Mouse (Mus musculus): Measurements from ENCODE around the gene Dnajc5g. TPM values are rescaled to one million over a fixed set of nuclear protein-coding genes. Genes with fewer than 3 reads are reported as not detected.

The Dnajc5g gene
- polyA plus RNA-seq, 1 experiment from 2014 or later = not detected

- DNase-seq (ENCODE audit: low spot score) (no peak), ATAC-seq (replicated peaks; ENCODE audit: low FRiP score, low TSS enrichment, low read depth) (no peak)
- Histone ChIP-seq H3K36me3 (ENCODE audit: control insufficient read depth, insufficient read depth, low read length) (no peaks in the 10 kb centered on the region), H3K27me3 (replicated peaks; ENCODE audit: control insufficient read depth, insufficient read depth, low read length) (no peaks in the 10 kb centered on the region), H3K9ac (ENCODE audit: low read length) (no peak overlapping the region), H3K27ac (ENCODE audit: low read depth) (no peak overlapping the region), H3K4me2 (ENCODE audit: low read length) (no peak overlapping the region), H3K9me3 (ENCODE audit: control insufficient read depth, low read length) (no peaks in the 10 kb centered on the region), H3K4me3 (ENCODE audit: low read depth, low read length) (no peak overlapping the region), H3K4me1 (replicated peaks; ENCODE audit: control insufficient read depth, insufficient read depth, low read length) (no peaks in the 10 kb centered on the region)
- WGBS = 40% methylated on average over 2 of the region's 2 CpGs
Measured at GRCm38 (mm10) chr5:31123481-31123880, 17.4 kb downstream of the Dnajc5g start.

DNA sequence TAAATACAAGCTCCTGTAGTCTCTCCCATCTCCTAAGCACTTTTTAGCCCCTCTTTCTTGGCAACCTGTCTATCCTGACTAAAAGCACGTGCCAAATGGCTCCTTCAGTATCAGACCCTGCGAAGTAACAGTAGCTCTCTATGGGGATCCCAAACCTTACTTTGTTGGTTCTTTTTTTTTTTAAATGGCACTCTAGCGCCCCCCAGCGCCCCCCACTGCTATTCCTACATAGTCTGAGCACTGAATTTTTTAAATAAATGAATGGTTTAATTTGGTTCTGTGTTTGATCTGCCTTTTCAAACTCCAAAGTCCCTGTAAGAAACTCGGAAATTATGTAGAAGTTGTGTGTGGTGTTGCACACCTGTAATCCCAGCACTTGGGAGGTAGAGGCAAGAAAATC lies 20.0 kb downstream of the Dnajc5g start:
- H3K36me3 ChIP-seq (ENCODE audit: control insufficient read depth, insufficient read depth, low read length) = no peaks in the 10 kb centered on the region
- H3K4me3 ChIP-seq (ENCODE audit: low read depth, low read length) = no peak overlapping the region
- ATAC-seq (replicated peaks; ENCODE audit: low FRiP score, low TSS enrichment, low read depth) = no peak
- 0 out of 2 replicates have a peak, but pooled peaks cover 5% of the 10 kb centered on the region for H3K27me3 ChIP-seq (replicated peaks; ENCODE audit: control insufficient read depth, insufficient read depth, low read length)
- H3K9me3 ChIP-seq (ENCODE audit: control insufficient read depth, low read length) = no peaks in the 10 kb centered on the region
- DNase-seq (ENCODE audit: low spot score) = no peak
- 38% methylated on average over 5 of the region's 5 CpGs for WGBS
- no peak overlapping the region for H3K27ac ChIP-seq (ENCODE audit: low read depth)
- no peak overlapping the region for H3K9ac ChIP-seq (ENCODE audit: low read length)
- no peak overlapping the region for H3K4me2 ChIP-seq (ENCODE audit: low read length)
- no peaks in the 10 kb centered on the region for H3K4me1 ChIP-seq (replicated peaks; ENCODE audit: control insufficient read depth, insufficient read depth, low read length)

DNA sequence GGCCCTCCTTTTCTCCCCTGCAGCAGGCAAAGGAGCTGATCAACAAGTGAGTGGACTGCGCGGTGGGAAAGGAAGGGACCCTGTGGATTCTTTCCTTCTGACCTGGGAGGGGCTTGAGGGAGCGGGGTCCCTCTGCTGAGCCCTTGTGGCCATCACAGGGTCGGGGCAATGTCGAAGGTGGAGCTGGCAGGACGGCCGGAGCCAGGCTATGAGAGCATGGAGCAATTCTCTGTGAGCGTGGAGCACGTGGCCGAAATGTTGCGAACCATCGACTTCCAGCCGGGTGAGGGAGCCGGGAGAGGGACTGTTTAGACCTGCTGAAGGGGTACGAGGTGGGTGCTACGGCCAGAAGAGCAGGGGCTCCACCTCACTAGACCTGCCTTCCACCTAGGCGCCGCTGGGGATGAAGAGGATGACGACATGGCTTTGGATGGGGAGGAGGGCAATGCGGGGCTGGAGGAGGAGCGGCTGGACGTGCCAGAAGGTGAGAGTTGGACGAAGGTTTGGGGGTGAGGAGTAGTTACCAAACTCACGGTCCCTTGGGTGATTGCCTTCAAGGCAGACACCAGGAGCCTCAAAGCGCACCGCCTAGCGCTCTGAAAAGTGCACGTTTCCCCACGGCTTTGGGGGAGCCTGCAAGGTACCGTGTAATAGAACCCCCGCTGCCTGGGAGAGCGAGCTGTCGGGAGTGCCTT lies 30.8 kb downstream of the Dnajc5g start:
- Histone ChIP-seq H3K4me3 (ENCODE audit: low read depth, low read length) (no peak overlapping the region), H3K27ac (ENCODE audit: low read depth) (no peak overlapping the region), H3K9ac (ENCODE audit: low read length) (no peak overlapping the region), H3K4me1 (replicated peaks; ENCODE audit: control insufficient read depth, insufficient read depth, low read length) (peaks cover 8% of the 10 kb centered on the region; the same call in 1 of the 2 replicates), H3K36me3 (ENCODE audit: control insufficient read depth, insufficient read depth, low read length) (peaks cover 8% of the 10 kb centered on the region), H3K4me2 (ENCODE audit: low read length) (no peak overlapping the region), H3K27me3 (replicated peaks; ENCODE audit: control insufficient read depth, insufficient read depth, low read length) (peaks cover 63% of the 10 kb centered on the region), H3K9me3 (ENCODE audit: control insufficient read depth, low read length) (no peaks in the 10 kb centered on the region)
- no peak for ATAC-seq (replicated peaks; ENCODE audit: low FRiP score, low TSS enrichment, low read depth)
- DNase-seq (ENCODE audit: low spot score) = no peak
- 3% methylated on average over 33 of the region's 33 CpGs for WGBS

DNA sequence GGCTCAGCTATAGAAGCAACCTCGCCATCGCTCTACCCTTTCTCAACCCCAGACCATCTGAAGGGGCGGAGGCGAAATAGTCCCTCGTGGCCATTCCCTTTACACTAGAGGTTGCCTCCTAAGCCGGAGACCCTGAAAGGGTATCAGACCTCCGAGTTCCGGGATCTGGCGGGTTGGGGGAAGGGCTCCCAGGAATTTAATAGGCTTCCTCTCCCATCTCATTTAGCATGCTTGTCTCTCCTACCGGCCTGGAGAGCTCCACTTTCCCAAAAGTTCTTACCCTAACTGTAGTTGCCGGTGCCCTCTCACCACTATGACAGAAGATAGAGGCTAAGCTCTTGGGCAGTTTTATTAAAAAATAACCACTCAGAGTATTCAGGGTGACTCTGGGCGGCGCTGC lies 31.6 kb downstream of the Dnajc5g start:
- Histone ChIP-seq H3K36me3 (ENCODE audit: control insufficient read depth, insufficient read depth, low read length) (peaks cover 10% of the 10 kb centered on the region), H3K27ac (ENCODE audit: low read depth) (no peak overlapping the region), H3K9ac (ENCODE audit: low read length) (no peak overlapping the region), H3K4me1 (replicated peaks; ENCODE audit: control insufficient read depth, insufficient read depth, low read length) (peaks cover 8% of the 10 kb centered on the region; the same call in 1 of the 2 replicates), H3K4me3 (ENCODE audit: low read depth, low read length) (peak overlapping the region; percentile 20; the same call in 1 of the 2 replicates), H3K4me2 (ENCODE audit: low read length) (peak overlapping the region; percentile 29), H3K27me3 (replicated peaks; ENCODE audit: control insufficient read depth, insufficient read depth, low read length) (peaks cover 63% of the 10 kb centered on the region), H3K9me3 (ENCODE audit: control insufficient read depth, low read length) (no peaks in the 10 kb centered on the region)
- ATAC-seq (replicated peaks; ENCODE audit: low FRiP score, low TSS enrichment, low read depth) (no peak), DNase-seq (ENCODE audit: low spot score) (peak; percentile 52)
- under 1% methylated on average over 13 of the region's 13 CpGs for WGBS

- ATAC-seq (replicated peaks; ENCODE audit: low FRiP score, low TSS enrichment, low read depth) (0 out of 2 replicates have a peak, but pooled peaks have one; percentile 24), DNase-seq (ENCODE audit: low spot score) (peak; percentile 55)
- Histone ChIP-seq H3K36me3 (ENCODE audit: control insufficient read depth, insufficient read depth, low read length) (peaks cover 10% of the 10 kb centered on the region), H3K27me3 (replicated peaks; ENCODE audit: control insufficient read depth, insufficient read depth, low read length) (peaks cover 63% of the 10 kb centered on the region), H3K4me2 (ENCODE audit: low read length) (peak within 1 kb of the TSS; percentile 29), H3K27ac (ENCODE audit: low read depth) (no peak within 1 kb of the TSS), H3K4me3 (ENCODE audit: low read depth, low read length) (peak within 1 kb of the TSS; percentile 20), H3K9me3 (ENCODE audit: control insufficient read depth, low read length) (no peaks in the 10 kb centered on the region), H3K4me1 (replicated peaks; ENCODE audit: control insufficient read depth, insufficient read depth, low read length) (peaks cover 8% of the 10 kb centered on the region; the same call in 1 of the 2 replicates), H3K9ac (ENCODE audit: low read length) (no peak within 1 kb of the TSS)
- WGBS = 2% methylated on average over 49 of the region's 52 CpGs
Measured at GRCm38 (mm10) chr5:31138241-31138967, 32.3 kb downstream of the Dnajc5g start, which contains the start of gene Ucn. Gene Ucn, minus strand, starts transcription at chr5:31138829.

DNA sequence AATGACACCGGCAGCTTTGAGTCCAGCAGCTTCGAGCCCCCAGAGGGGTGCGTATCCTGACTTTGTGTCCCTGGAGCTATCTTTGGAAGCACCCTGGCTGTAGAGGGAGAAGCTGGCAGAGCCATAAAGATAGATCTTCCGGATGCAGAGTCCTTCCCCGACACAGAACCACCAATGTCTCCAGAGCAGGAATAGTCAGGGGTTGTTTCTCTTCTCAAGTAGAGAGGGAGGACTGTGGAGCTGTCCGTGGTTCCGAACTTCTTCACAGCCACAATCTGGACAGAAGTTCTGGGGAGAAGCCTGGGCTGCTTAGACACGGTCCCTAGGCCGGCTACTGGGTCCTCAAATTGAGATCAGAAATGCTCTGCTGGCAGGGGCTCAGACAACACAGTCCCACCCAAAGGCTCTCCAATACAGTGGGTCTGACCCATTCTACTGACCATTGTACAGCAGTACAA lies 32.9 kb downstream of the Dnajc5g start:
- H3K4me2 ChIP-seq (ENCODE audit: low read length) = peak overlapping the region; percentile 29; the same call in 1 of the 2 replicates
- H3K4me1 ChIP-seq (replicated peaks; ENCODE audit: control insufficient read depth, insufficient read depth, low read length) = peaks cover 8% of the 10 kb centered on the region; the same call in 1 of the 2 replicates
- H3K4me3 ChIP-seq (ENCODE audit: low read depth, low read length) = peak overlapping the region; percentile 20; the same call in 1 of the 2 replicates
- H3K9me3 ChIP-seq (ENCODE audit: control insufficient read depth, low read length) = no peaks in the 10 kb centered on the region
- peaks cover 63% of the 10 kb centered on the region for H3K27me3 ChIP-seq (replicated peaks; ENCODE audit: control insufficient read depth, insufficient read depth, low read length)
- no peak overlapping the region for H3K9ac ChIP-seq (ENCODE audit: low read length)
- no peak for ATAC-seq (replicated peaks; ENCODE audit: low FRiP score, low TSS enrichment, low read depth)
- 13% methylated on average over 9 of the region's 9 CpGs for WGBS
- H3K36me3 ChIP-seq (ENCODE audit: control insufficient read depth, insufficient read depth, low read length) = peaks cover 15% of the 10 kb centered on the region
- DNase-seq (ENCODE audit: low spot score) = peak; percentile 75
- H3K27ac ChIP-seq (ENCODE audit: low read depth) = no peak overlapping the region

- ATAC-seq (replicated peaks; ENCODE audit: low FRiP score, low TSS enrichment, low read depth) (no peak), DNase-seq (ENCODE audit: low spot score) (no peak)
- Histone ChIP-seq H3K36me3 (ENCODE audit: control insufficient read depth, insufficient read depth, low read length) (peaks cover 11% of the 10 kb centered on the region; the same call in 1 of the 2 replicates), H3K4me3 (ENCODE audit: low read depth, low read length) (no peak overlapping the region), H3K4me2 (ENCODE audit: low read length) (no peak overlapping the region), H3K9me3 (ENCODE audit: control insufficient read depth, low read length) (no peaks in the 10 kb centered on the region), H3K4me1 (replicated peaks; ENCODE audit: control insufficient read depth, insufficient read depth, low read length) (no peaks in the 10 kb centered on the region; the same call in 1 of the 2 replicates), H3K9ac (ENCODE audit: low read length) (no peak overlapping the region), H3K27ac (ENCODE audit: low read depth) (no peak overlapping the region), H3K27me3 (replicated peaks; ENCODE audit: control insufficient read depth, insufficient read depth, low read length) (no peaks in the 10 kb centered on the region)
- WGBS = 82% methylated on average over 4 of the region's 4 CpGs
Measured at GRCm38 (mm10) chr5:31149781-31150180, 43.7 kb downstream of the Dnajc5g start.

DNA sequence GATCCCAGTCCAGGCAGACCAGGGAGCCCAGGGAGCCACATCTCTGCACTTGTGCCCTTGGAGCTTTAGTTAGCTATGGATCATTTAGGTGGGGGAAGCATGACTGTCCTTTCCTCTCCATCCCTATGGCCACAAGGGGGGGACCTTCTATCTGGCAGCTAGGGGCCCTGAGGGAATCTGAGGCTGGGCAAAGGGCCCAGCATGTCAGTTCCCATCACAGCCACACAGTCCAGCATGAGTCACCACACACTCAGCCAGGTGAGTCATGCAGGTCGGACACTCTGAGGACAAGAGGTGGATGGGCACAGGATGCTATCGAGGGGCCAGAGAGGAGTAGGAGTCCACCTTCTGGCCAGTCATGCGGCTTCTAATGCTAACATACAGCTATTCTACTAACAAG lies 45.7 kb downstream of the Dnajc5g start:
- H3K4me3 ChIP-seq (ENCODE audit: low read depth, low read length) = no peak overlapping the region
- ATAC-seq (replicated peaks; ENCODE audit: low FRiP score, low TSS enrichment, low read depth) (no peak), DNase-seq (ENCODE audit: low spot score) (no peak)
- H3K36me3 ChIP-seq (ENCODE audit: control insufficient read depth, insufficient read depth, low read length) = peaks cover 18% of the 10 kb centered on the region
- no peaks in the 10 kb centered on the region for H3K9me3 ChIP-seq (ENCODE audit: control insufficient read depth, low read length)
- no peak overlapping the region for H3K4me2 ChIP-seq (ENCODE audit: low read length)
- no peak overlapping the region for H3K27ac ChIP-seq (ENCODE audit: low read depth)
- H3K9ac ChIP-seq (ENCODE audit: low read length) = no peak overlapping the region
- 81% methylated on average over 3 of the region's 3 CpGs for WGBS
- H3K4me1 ChIP-seq (replicated peaks; ENCODE audit: control insufficient read depth, insufficient read depth, low read length) = no peaks in the 10 kb centered on the region; the same call in 1 of the 2 replicates
- no peaks in the 10 kb centered on the region for H3K27me3 ChIP-seq (replicated peaks; ENCODE audit: control insufficient read depth, insufficient read depth, low read length)

All from intestine, embryonic 14.5 days (tissue).